Mouse (Mus musculus) retina, postnatal 7 days (tissue): ENCODE data around the gene Ube2r2.

Experiments
- DNase-seq: peaks from one replicate; pipeline ENCODE4 v3.0.0-alpha.2; 2012; ENCODE audit warnings: low read depth, low spot score

The Ube2r2 gene

GRCm38 (mm10) chr4:41135711-41136453 is at the start of gene Ube2r2:
Ube2r2 (plus strand) TSS chr4:41135743.
- peak; percentile 57 for DNase-seq

- DNase-seq, result no peak
Measured at GRCm38 (mm10) chr4:41086947-41087346, 48.6 kb upstream of the Ube2r2 start.

- no peak for DNase-seq
Measured at GRCm38 (mm10) chr4:41087459-41088298, 47.9 kb upstream of the Ube2r2 start.

GRCm38 (mm10) chr4:41089189-41089588 is 46.4 kb upstream of the Ube2r2 start:
- DNase-seq, result no peak

- DNase-seq, result no peak
Measured at GRCm38 (mm10) chr4:41089705-41090104, 45.8 kb upstream of the Ube2r2 start.

- no peak for DNase-seq
Measured at GRCm38 (mm10) chr4:41091391-41091790, 44.2 kb upstream of the Ube2r2 start.

GRCm38 (mm10) chr4:41092958-41093357 is 42.6 kb upstream of the Ube2r2 start:
- DNase-seq, result no peak

- DNase-seq, result no peak
Measured at GRCm38 (mm10) chr4:41094361-41094760, 41.2 kb upstream of the Ube2r2 start.

- peak; percentile 24 for DNase-seq
Measured at GRCm38 (mm10) chr4:41096169-41096568, 39.4 kb upstream of the Ube2r2 start.

GRCm38 (mm10) chr4:41096794-41097193 is 38.7 kb upstream of the Ube2r2 start:
- DNase-seq, result no peak

- no peak for DNase-seq
Measured at GRCm38 (mm10) chr4:41097381-41097780, 38.2 kb upstream of the Ube2r2 start.

- DNase-seq, result no peak
Measured at GRCm38 (mm10) chr4:41097871-41098576, 37.5 kb upstream of the Ube2r2 start, which contains the start of gene Aqp3. Aqp3 (minus strand) TSS chr4:41098183.

GRCm38 (mm10) chr4:41098577-41098951 is 37.0 kb upstream of the Ube2r2 start:
- DNase-seq, result no peak

GRCm38 (mm10) chr4:41100986-41101385 is 34.6 kb upstream of the Ube2r2 start:
- no peak for DNase-seq

GRCm38 (mm10) chr4:41102901-41103300 is 32.6 kb upstream of the Ube2r2 start:
- DNase-seq, result no peak

- no peak for DNase-seq
Measured at GRCm38 (mm10) chr4:41107440-41107839, 28.1 kb upstream of the Ube2r2 start.

GRCm38 (mm10) chr4:41108717-41109425 is 26.7 kb upstream of the Ube2r2 start:
- DNase-seq, result no peak

- DNase-seq, result no peak
Measured at GRCm38 (mm10) chr4:41114358-41115070, 21.0 kb upstream of the Ube2r2 start.

GRCm38 (mm10) chr4:41115074-41115473 is 20.5 kb upstream of the Ube2r2 start:
- no peak for DNase-seq

GRCm38 (mm10) chr4:41115793-41116192 is 19.8 kb upstream of the Ube2r2 start:
- DNase-seq, result no peak

GRCm38 (mm10) chr4:41116817-41117216 is 18.7 kb upstream of the Ube2r2 start:
- no peak for DNase-seq
